Mouse (Mus musculus) layer of hippocampus, adult 2 months (tissue): Measurements from ENCODE around the gene Diras1. TPM values are rescaled to one million over a fixed set of nuclear protein-coding genes. Genes with fewer than 3 reads are reported as not detected.

Source experiments
- DNase-seq, 2 experiments: peaks; one replicate each; pipeline ENCODE4 v3.0.0; 2022; ENCODE audit warnings: low spot score in 2 of 2
- H3K27ac ChIP-seq: fragments of 200-600 bp; 2 replicates; pipeline ENCODE4 v1.8.1; 2022
- H3K4me3 ChIP-seq: fragments of 200-600 bp; 2 replicates; pipeline ENCODE4 v1.8.1; 2022; ENCODE audit warnings: mild to moderate bottlenecking
- CTCF ChIP-seq: fragments of 200-600 bp; conservative IDR thresholded peaks from 2 replicates; pipeline ENCODE4 v1.8.1; 2022; ENCODE audit warnings: antibody characterized with exemption, mild to moderate bottlenecking, moderate library complexity
- total RNA-seq, 2 experiments: library from RNA; stranded (reverse); gene quantifications; 2 replicates each; pipeline ENCODE4 v1.2.3; 2021

Diras1 gene
- total RNA-seq, 2 experiments from 2014 or later = 95.2 to 100 TPM

- TF ChIP-seq CTCF = no peak
- DNase-seq = peak; percentile 70 to 84
- Histone ChIP-seq H3K27ac (peak overlapping the region; percentile 98), H3K4me3 (peak overlapping the region; percentile 32)
Observed at GRCm38 (mm10) chr10:81001161-81001560, 24.3 kb downstream of the Diras1 start.

GRCm38 (mm10) chr10:81000197-81001062, 25.0 kb downstream of the Diras1 start:
- DNase-seq = no peak
- peak overlapping the region; percentile 32 for H3K4me3 ChIP-seq

GRCm38 (mm10) chr10:80999362-81000196, 25.9 kb downstream of the Diras1 start:
- DNase-seq = peak; percentile 90 to 93
- peak overlapping the region; percentile 29; the same call in 1 of the 2 replicates for H3K4me3 ChIP-seq
- peak overlapping the region; percentile 98 for H3K27ac ChIP-seq
- peak; percentile 97 for TF ChIP-seq CTCF

More at GRCm38 (mm10) chr10:81000197-81001062, 25.0 kb downstream of the Diras1 start:
- no peak for TF ChIP-seq CTCF
- peak overlapping the region; percentile 98 for H3K27ac ChIP-seq

- Histone ChIP-seq H3K4me3 (no peak overlapping the region), H3K27ac (peak overlapping the region; percentile 70)
- TF ChIP-seq CTCF = peak; percentile 83
- DNase-seq = peak; percentile 64 to 67
Observed at GRCm38 (mm10) chr10:80998778-80999177, 26.7 kb downstream of the Diras1 start.

GRCm38 (mm10) chr10:80998021-80998420, 27.4 kb downstream of the Diras1 start:
- TF ChIP-seq CTCF = no peak
- Histone ChIP-seq H3K27ac (peak overlapping the region; percentile 70), H3K4me3 (peak overlapping the region; percentile 15; the same call in 1 of the 2 replicates)
- DNase-seq = peak in 1 of 2 experiments; percentile 59

- DNase-seq = no peak
- Histone ChIP-seq H3K27ac (peak overlapping the region; percentile 70), H3K4me3 (no peak overlapping the region)
- no peak for TF ChIP-seq CTCF
Observed at GRCm38 (mm10) chr10:80997332-80997731, 28.1 kb downstream of the Diras1 start.

- Histone ChIP-seq H3K4me3 (no peak overlapping the region), H3K27ac (no peak overlapping the region)
- DNase-seq = no peak
- TF ChIP-seq CTCF = no peak
Observed at GRCm38 (mm10) chr10:80996501-80996900, 29.0 kb downstream of the Diras1 start.

- H3K27ac ChIP-seq = peak overlapping the region; percentile 59; the same call in 1 of the 2 replicates
- H3K4me3 ChIP-seq = peak overlapping the region; percentile 37
- peak; percentile 86 to 90 for DNase-seq
- peak; percentile 99 for TF ChIP-seq CTCF
Observed at GRCm38 (mm10) chr10:80995091-80995632, 30.3 kb downstream of the Diras1 start.

- H3K27ac ChIP-seq = peak overlapping the region; percentile 59
Observed at GRCm38 (mm10) chr10:80994621-80995020, 30.8 kb downstream of the Diras1 start.

GRCm38 (mm10) chr10:80993276-80993675, 32.2 kb downstream of the Diras1 start:
- peak overlapping the region; percentile 36; the same call in 1 of the 2 replicates for H3K27ac ChIP-seq
- no peak overlapping the region for H3K4me3 ChIP-seq
- no peak for DNase-seq
- no peak for TF ChIP-seq CTCF

More at GRCm38 (mm10) chr10:80994621-80995020, 30.8 kb downstream of the Diras1 start:
- peak overlapping the region; percentile 37; the same call in 1 of the 2 replicates for H3K4me3 ChIP-seq
- TF ChIP-seq CTCF = no peak
- DNase-seq = no peak

- no peak for TF ChIP-seq CTCF
- peak overlapping the region; percentile 46; the same call in 1 of the 2 replicates for H3K27ac ChIP-seq
- no peak overlapping the region for H3K4me3 ChIP-seq
- no peak for DNase-seq
Observed at GRCm38 (mm10) chr10:80991945-80992344, 33.5 kb downstream of the Diras1 start.

GRCm38 (mm10) chr10:80991007-80991406, 34.5 kb downstream of the Diras1 start:
- Histone ChIP-seq H3K27ac (no peak overlapping the region), H3K4me3 (no peak overlapping the region)
- peak; percentile 79 for TF ChIP-seq CTCF
- no peak for DNase-seq
